Mouse (Mus musculus) thymus, adult 2 months (tissue): Measurements from ENCODE around the gene Trappc6a.

Experiments
- CTCF ChIP-seq: fragments of 200-500 bp; IDR thresholded peaks from 2 replicates; pipeline ENCODE4 v1.5.1; 2012; ENCODE audit warnings: mild to moderate bottlenecking, control low read depth, low read length, moderate library complexity, borderline replicate concordance; ENCODE audit not compliant: control insufficient read depth, poor library complexity, insufficient read depth; ENCODE audit errors: extremely low read depth
- POLR2A ChIP-seq: fragments of 200-500 bp; IDR thresholded peaks from 2 replicates; pipeline ENCODE4 v1.6.1; 2012; ENCODE audit warnings: mild to moderate bottlenecking, low read length, control low read depth, moderate library complexity; ENCODE audit not compliant: control insufficient read depth, poor library complexity, insufficient read depth; ENCODE audit errors: extremely low read depth

DNA sequence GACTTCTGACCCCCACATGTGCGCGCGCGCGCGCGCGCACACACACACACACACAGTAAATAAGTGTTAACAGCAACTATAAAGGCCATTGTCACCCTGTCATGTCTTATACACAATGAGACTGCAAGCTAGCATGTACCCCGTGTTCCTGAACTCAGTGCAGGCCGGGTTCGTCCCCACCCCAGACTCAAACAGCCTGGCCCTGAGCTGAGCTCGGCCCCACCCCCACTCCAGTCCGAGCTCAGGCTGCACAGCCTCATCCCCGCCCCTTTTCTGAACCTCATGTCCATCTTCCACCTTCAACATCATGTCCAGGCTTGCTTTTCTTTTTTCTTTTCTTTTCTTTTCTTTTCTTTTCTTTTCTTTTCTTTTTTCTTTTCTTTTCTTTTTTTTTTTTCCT is 37.9 kb upstream of the Trappc6a start:
- TF ChIP-seq POLR2A (no peak), CTCF (no peak)
